Comparison of ENCODE assay signal across 8 mouse cellular contexts in the genomic region with DNA sequence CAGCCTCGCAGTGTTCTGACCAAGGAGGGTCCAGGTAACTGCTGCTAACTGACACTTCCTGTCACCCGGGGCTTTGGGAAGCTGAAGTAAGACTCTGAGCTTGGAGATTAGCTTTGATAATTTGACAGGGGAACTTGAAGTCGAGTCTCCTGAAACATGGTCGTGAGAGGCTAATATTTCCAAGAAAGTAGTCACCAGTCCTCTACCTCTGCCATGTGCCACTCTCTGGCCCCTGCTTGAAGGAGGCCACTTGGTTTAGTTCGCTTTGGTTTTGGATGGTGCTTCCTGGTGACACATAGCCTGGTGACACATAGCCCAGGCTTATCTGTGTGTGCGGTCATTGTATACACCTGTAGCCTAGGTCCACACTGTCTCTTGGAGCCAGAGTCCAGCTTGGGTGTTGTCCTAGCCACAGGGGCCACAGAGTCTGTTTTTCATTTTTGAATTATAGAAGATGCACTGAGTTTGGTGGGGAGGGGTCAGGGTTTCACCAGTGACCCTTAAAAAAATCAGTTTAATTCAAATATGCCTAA. TPM values are rescaled to one million over a fixed set of nuclear protein-coding genes. Genes with fewer than 3 reads are reported as not detected.
DNase-seq lines count a peak whose midpoint lies in the region; ATAC-seq and TF ChIP-seq lines count a peak whose summit lies in the region.

A gene (plus strand): TSS at position 51 of the 533 bp plus-strand sequence.

- no peak within 1 kb of the TSS for H3K9ac ChIP-seq in forebrain, embryonic 12.5 days
- H3K9ac ChIP-seq in hindbrain, postnatal 0 days (replicated peaks; ENCODE audit: low read length), result no peak within 1 kb of the TSS
- no peak within 1 kb of the TSS for H3K9ac ChIP-seq in midbrain, embryonic 14.5 days (replicated peaks; ENCODE audit: low read length)

- no peak for DNase-seq in frontal cortex, adult 2 months (ENCODE audit: extremely low spot score in 1 of 2, low spot score in 1 of 2)
- DNase-seq in frontal cortex, postnatal 36 days (ENCODE audit: low spot score in 2 of 2), result no peak
- peak; percentile 21 for DNase-seq in 416B (ENCODE audit: low read depth)
- DNase-seq in hindbrain, postnatal 0 days (ENCODE audit: low spot score), result no peak
- DNase-seq in midbrain, embryonic 14.5 days, result no peak
- no peak for DNase-seq in embryo, embryonic 9.5 days (ENCODE audit: extremely low spot score)

- WGBS in forebrain, embryonic 12.5 days, result 74% methylated on average over 6 of the region's 6 CpGs
- WGBS in hindbrain, postnatal 0 days, result 57% methylated on average over 6 of the region's 6 CpGs
- WGBS in midbrain, embryonic 14.5 days, result 63% methylated on average over 6 of the region's 6 CpGs

- no peak within 1 kb of the TSS for H3K27ac ChIP-seq in forebrain, embryonic 12.5 days
- H3K27ac ChIP-seq in hindbrain, postnatal 0 days, result no peak within 1 kb of the TSS
- H3K27ac ChIP-seq in midbrain, embryonic 14.5 days (replicated peaks; ENCODE audit: low read depth, low read length), result no peak within 1 kb of the TSS

- no peak for TF ChIP-seq CTCF in hindbrain, postnatal 0 days (IDR thresholded peaks at IDR 0.05; ENCODE audit: low read depth)

- no peak within 1 kb of the TSS for H3K4me2 ChIP-seq in forebrain, embryonic 12.5 days
- H3K4me2 ChIP-seq in hindbrain, postnatal 0 days (ENCODE audit: low read depth, low read length), result no peak within 1 kb of the TSS
- H3K4me2 ChIP-seq in midbrain, embryonic 14.5 days (ENCODE audit: low read length), result no peak within 1 kb of the TSS

- H3K4me3 ChIP-seq in forebrain, embryonic 12.5 days (replicated peaks), result no peak within 1 kb of the TSS
- H3K4me3 ChIP-seq in hindbrain, postnatal 0 days (ENCODE audit: low read length), result no peak within 1 kb of the TSS
- no peak within 1 kb of the TSS for H3K4me3 ChIP-seq in midbrain, embryonic 14.5 days (replicated peaks; ENCODE audit: low read depth, low read length)

- H3K4me1 ChIP-seq in forebrain, embryonic 12.5 days, result peaks cover 5% of the 10 kb centered on the region; the same call in 1 of the 2 replicates
- no peaks in the 10 kb centered on the region for H3K4me1 ChIP-seq in hindbrain, postnatal 0 days (ENCODE audit: insufficient read depth, low read length)
- no peaks in the 10 kb centered on the region for H3K4me1 ChIP-seq in midbrain, embryonic 14.5 days (ENCODE audit: control insufficient read depth, insufficient read depth, low read length)

- ATAC-seq in forebrain, embryonic 12.5 days (ENCODE audit: low FRiP score), result no peak
- ATAC-seq in hindbrain, postnatal 0 days, result no peak
- no peak for ATAC-seq in midbrain, embryonic 14.5 days (ENCODE audit: low FRiP score, low TSS enrichment)
- ATAC-seq in megakaryocyte-erythroid progenitor cell, adult 5-6 weeks (replicated peaks; ENCODE audit: low FRiP score, low TSS enrichment, poor library complexity, severe bottlenecking), result no peak

- H3K36me3 ChIP-seq in forebrain, embryonic 12.5 days (replicated peaks), result no peaks in the 10 kb centered on the region
- H3K36me3 ChIP-seq in hindbrain, postnatal 0 days (ENCODE audit: insufficient read depth, low read length), result no peaks in the 10 kb centered on the region
- no peaks in the 10 kb centered on the region for H3K36me3 ChIP-seq in midbrain, embryonic 14.5 days (ENCODE audit: control insufficient read depth, insufficient read depth, low read length)

- no peaks in the 10 kb centered on the region for H3K9me3 ChIP-seq in forebrain, embryonic 12.5 days
- H3K9me3 ChIP-seq in hindbrain, postnatal 0 days (ENCODE audit: low read length), result no peaks in the 10 kb centered on the region
- no peaks in the 10 kb centered on the region for H3K9me3 ChIP-seq in midbrain, embryonic 14.5 days (ENCODE audit: control insufficient read depth, low read length)

- H3K27me3 ChIP-seq in forebrain, embryonic 12.5 days, result peaks cover 9% of the 10 kb centered on the region
- no peaks in the 10 kb centered on the region for H3K27me3 ChIP-seq in hindbrain, postnatal 0 days (ENCODE audit: insufficient read depth, low read length)
- no peaks in the 10 kb centered on the region for H3K27me3 ChIP-seq in midbrain, embryonic 14.5 days (ENCODE audit: control insufficient read depth, insufficient read depth, low read length)

RNA-seq across cellular contexts. Expression of the gene that starts here (rescaled TPM):
- polyA plus RNA-seq in frontal cortex, adult 2 months (2012; rRNA removed), result 46.3 and 48.4 TPM in 2 replicates
- 54.3 and 60.2 TPM in 2 replicates for polyA plus RNA-seq in forebrain, embryonic 12.5 days (2016; fragmentation: Nextera tagmentation; extraction: Ambion mirVana)
- total RNA-seq in hindbrain, postnatal 0 days (2014; rRNA removed), result 71.0 and 71.9 TPM in 2 replicates
- polyA plus RNA-seq in hindbrain, postnatal 0 days (2015; fragmentation: Nextera tagmentation; extraction: Ambion mirVana), result 44.3 and 44.6 TPM in 2 replicates
- 49.1 and 63.3 TPM in 2 replicates for polyA plus RNA-seq in midbrain, embryonic 14.5 days (2014; fragmentation: Nextera tagmentation; extraction: Ambion mirVana)
- total RNA-seq in megakaryocyte-erythroid progenitor cell, adult 5-6 weeks (2014; fragmentation: Nextera tagmentation), result 0.68 and 11.0 TPM in 2 replicates
- total RNA-seq in megakaryocyte-erythroid progenitor cell, adult 5-6 weeks (2017), result 2.9 and 5.0 TPM in 2 replicates
